Mouse (Mus musculus): ENCODE measurements around the gene Nsa2.

Gene Nsa2

DNA sequence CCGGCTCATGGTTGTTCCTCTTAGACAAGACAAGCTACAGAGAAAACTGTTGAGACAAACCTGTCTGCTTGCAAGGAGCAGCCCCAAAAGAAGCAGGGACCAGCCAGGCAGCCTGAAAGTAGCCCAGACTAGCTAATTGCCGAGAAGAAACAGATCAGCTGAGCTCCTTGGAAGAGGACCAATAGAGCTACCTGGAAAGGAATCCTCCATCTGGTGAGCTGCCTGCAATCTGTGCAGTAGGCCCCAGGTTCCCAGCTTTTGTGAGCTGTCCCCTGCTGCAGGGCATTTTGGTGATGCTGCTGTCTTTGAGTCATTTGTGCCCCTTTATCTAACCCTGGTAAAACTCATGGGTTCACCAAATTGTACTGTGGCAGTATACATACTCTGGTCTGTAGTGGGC lies 57.5 kb downstream of the Nsa2 start:
- TF ChIP-seq POU5F1 (IDR thresholded peaks at IDR 0.05; ENCODE audit: borderline replicate concordance, low read length) = no peak
- TF ChIP-seq NANOG (IDR thresholded peaks at IDR 0.05; ENCODE audit: borderline replicate concordance, low read length) = no peak
- no peak for TF ChIP-seq CTCF (conservative IDR thresholded peaks at IDR 0.05; ENCODE audit: low read length)
- no peaks in the 10 kb centered on the region for H3K9me3 ChIP-seq (ENCODE audit: low read length)

More for the DNA sequence above, 57.5 kb downstream of the Nsa2 start:
- Histone ChIP-seq H3K4me1 (replicated peaks; ENCODE audit: low read depth, low read length) (peaks cover 91% of the 10 kb centered on the region), H3K4me3 (replicated peaks; ENCODE audit: low read length) (no peak overlapping the region), H3K36me3 (ENCODE audit: insufficient read depth, low read length) (peaks cover 67% of the 10 kb centered on the region), H3K27me3 (ENCODE audit: insufficient read depth, low read length) (no peaks in the 10 kb centered on the region)
